Mouse (Mus musculus): ENCODE measurements around the gene Spp1. TPM values are rescaled to one million over a fixed set of nuclear protein-coding genes. Genes with fewer than 3 reads are reported as not detected.

The Spp1 gene
- total and polyA plus RNA-seq, 3 experiments, result 0.36 to 1.7 (median 0.39) TPM

DNA sequence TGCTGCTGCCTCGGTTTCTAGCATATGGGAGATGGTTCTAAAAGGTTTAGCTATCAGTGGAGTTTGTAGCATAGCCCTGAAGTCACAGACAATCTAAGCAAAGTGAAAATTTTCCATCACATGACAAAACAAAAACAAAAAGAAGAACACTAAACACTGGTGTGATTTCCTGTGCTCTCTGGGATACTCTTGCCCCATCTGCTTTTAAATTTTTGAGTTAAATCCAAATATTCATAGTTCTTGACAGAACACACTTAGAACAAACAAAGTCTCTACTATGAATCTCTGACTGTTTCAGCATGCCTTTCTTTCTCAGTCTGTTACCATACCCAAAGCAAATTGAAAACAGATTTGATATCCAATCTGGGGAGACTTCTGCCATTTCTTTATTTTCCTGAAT lies 36.9 kb upstream of the Spp1 start:
- 44% methylated on average over 1 of the region's 1 CpGs for WGBS
- no peak overlapping the region for H3K27ac ChIP-seq
- H3K9ac ChIP-seq (ENCODE audit: low read depth, low read length), result no peak overlapping the region
- DNase-seq, result no peak
- intact Hi-C loops (cut with DNase I), result no loop called here
- H3K4me1 ChIP-seq (ENCODE audit: control insufficient read depth, insufficient read depth, low read length), result no peaks in the 10 kb centered on the region
- no peak overlapping the region for H3K4me3 ChIP-seq
- H3K27me3 ChIP-seq (ENCODE audit: control insufficient read depth, insufficient read depth, low read length), result no peaks in the 10 kb centered on the region
- no peak for TF ChIP-seq POLR2A (IDR thresholded peaks at IDR 0.05; ENCODE audit: insufficient read depth, low read depth, low read length)
- no peaks in the 10 kb centered on the region for H3K79me2 ChIP-seq (replicated peaks; ENCODE audit: control insufficient read depth, insufficient read depth, low read length)
- H3K36me3 ChIP-seq (ENCODE audit: control insufficient read depth, insufficient read depth, low read length), result no peaks in the 10 kb centered on the region

DNA sequence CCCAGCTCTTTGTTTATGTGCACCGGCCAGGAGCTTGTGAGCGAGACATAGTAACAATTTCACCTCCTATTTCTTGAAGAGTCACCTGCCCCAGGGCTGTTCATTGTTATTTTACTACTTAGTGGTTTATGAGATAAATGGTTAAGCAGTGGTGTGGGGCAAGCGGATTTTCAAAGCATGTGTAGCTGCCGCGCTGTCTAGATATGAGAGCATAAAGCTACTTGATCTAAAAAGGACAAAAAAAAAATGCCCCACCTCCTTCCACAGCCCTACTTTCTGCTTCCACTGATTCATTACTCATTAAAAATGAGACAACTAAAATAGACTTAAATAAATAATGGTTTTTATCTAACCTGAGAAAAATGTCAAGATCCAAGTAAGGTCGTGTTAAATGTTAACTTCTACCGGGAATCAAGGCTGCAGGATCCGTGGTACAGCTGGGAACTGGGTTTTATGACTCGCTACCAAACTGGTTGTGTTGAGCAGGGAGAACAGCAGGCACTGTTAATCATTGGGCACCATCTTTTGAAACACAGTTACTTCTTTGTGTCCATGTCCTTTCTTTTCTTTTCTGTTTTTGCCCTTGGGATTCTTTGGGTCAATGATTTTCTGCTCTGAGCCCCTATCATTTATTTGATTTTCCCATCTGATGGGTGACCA lies 35.5 kb upstream of the Spp1 start:
- intact Hi-C loops (cut with DNase I), result no loop called here
- Histone ChIP-seq H3K36me3 (ENCODE audit: control insufficient read depth, insufficient read depth, low read length) (no peaks in the 10 kb centered on the region), H3K9ac (ENCODE audit: low read depth, low read length) (no peak overlapping the region), H3K27ac (no peak overlapping the region), H3K79me2 (replicated peaks; ENCODE audit: control insufficient read depth, insufficient read depth, low read length) (no peaks in the 10 kb centered on the region), H3K27me3 (ENCODE audit: control insufficient read depth, insufficient read depth, low read length) (no peaks in the 10 kb centered on the region), H3K4me1 (ENCODE audit: control insufficient read depth, insufficient read depth, low read length) (no peaks in the 10 kb centered on the region), H3K4me3 (no peak overlapping the region)
- WGBS, result 54% methylated on average over 9 of the region's 9 CpGs
- TF ChIP-seq CTCF (IDR thresholded peaks at IDR 0.05) (no peak), POLR2A (IDR thresholded peaks at IDR 0.05; ENCODE audit: insufficient read depth, low read depth, low read length) (no peak), EP300 (IDR thresholded peaks at IDR 0.05; ENCODE audit: insufficient read depth, low read depth, low read length) (no peak)
- DNase-seq, result no peak

DNA sequence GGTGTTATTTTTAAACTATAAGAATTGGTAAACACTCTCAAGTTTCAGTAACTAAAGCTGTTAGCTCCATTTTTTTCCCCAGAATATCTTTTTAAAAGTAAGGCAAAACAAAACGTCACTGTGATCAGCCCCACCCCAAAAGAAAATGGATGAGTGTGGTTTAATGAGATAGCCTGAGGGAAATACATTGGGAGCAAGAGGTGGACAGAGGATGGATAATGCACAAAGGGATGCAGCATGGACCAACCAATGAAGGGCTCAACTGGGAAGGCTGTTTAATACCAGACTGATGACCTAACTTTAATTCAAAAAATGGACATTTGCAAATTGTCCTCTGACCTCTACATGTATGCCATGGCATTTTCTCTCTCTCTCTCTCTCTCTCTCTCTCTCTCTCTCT lies 34.9 kb upstream of the Spp1 start:
- TF ChIP-seq POLR2A (IDR thresholded peaks at IDR 0.05; ENCODE audit: insufficient read depth, low read depth, low read length) (no peak), CTCF (IDR thresholded peaks at IDR 0.05) (no peak), EP300 (IDR thresholded peaks at IDR 0.05; ENCODE audit: insufficient read depth, low read depth, low read length) (no peak)
- no peaks in the 10 kb centered on the region for H3K27me3 ChIP-seq (ENCODE audit: control insufficient read depth, insufficient read depth, low read length)
- intact Hi-C loops (cut with DNase I), result no loop called here
- no peak overlapping the region for H3K9ac ChIP-seq (ENCODE audit: low read depth, low read length)
- no peaks in the 10 kb centered on the region for H3K79me2 ChIP-seq (replicated peaks; ENCODE audit: control insufficient read depth, insufficient read depth, low read length)
- DNase-seq, result no peak
- no peaks in the 10 kb centered on the region for H3K4me1 ChIP-seq (ENCODE audit: control insufficient read depth, insufficient read depth, low read length)
- H3K36me3 ChIP-seq (ENCODE audit: control insufficient read depth, insufficient read depth, low read length), result no peaks in the 10 kb centered on the region
- WGBS, result 54% methylated on average over 1 of the region's 1 CpGs
- no peak overlapping the region for H3K4me3 ChIP-seq
- H3K27ac ChIP-seq, result no peak overlapping the region

DNA sequence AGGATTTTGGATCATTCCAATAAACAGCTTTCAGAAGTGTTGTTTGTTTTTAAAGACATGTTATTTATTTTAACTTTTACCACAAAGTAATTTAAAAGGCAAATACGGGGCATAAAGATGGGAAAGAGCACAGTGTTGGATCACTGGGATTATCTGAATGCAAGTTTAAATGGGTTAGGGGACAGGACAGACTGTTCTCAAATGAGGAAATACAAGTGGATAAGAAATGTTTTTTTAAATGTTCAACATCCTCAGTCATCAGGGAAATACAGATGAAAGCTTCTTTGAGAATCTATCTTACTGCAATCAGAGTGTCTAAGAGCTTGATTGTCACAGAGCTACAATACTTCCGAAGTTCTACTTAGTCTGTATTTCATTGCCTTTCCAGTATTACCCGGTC lies 32.3 kb upstream of the Spp1 start:
- Histone ChIP-seq H3K79me2 (replicated peaks; ENCODE audit: control insufficient read depth, insufficient read depth, low read length) (no peaks in the 10 kb centered on the region), H3K27ac (no peak overlapping the region), H3K4me3 (no peak overlapping the region), H3K27me3 (ENCODE audit: control insufficient read depth, insufficient read depth, low read length) (no peaks in the 10 kb centered on the region), H3K36me3 (ENCODE audit: control insufficient read depth, insufficient read depth, low read length) (no peaks in the 10 kb centered on the region), H3K4me1 (ENCODE audit: control insufficient read depth, insufficient read depth, low read length) (no peaks in the 10 kb centered on the region), H3K9ac (ENCODE audit: low read depth, low read length) (no peak overlapping the region)
- no peak for DNase-seq
- TF ChIP-seq POLR2A (IDR thresholded peaks at IDR 0.05; ENCODE audit: insufficient read depth, low read depth, low read length) (no peak), EP300 (IDR thresholded peaks at IDR 0.05; ENCODE audit: insufficient read depth, low read depth, low read length) (no peak), CTCF (IDR thresholded peaks at IDR 0.05) (no peak)
- intact Hi-C loops (cut with DNase I), result no loop called here
- WGBS, result 49% methylated on average over 3 of the region's 3 CpGs

DNA sequence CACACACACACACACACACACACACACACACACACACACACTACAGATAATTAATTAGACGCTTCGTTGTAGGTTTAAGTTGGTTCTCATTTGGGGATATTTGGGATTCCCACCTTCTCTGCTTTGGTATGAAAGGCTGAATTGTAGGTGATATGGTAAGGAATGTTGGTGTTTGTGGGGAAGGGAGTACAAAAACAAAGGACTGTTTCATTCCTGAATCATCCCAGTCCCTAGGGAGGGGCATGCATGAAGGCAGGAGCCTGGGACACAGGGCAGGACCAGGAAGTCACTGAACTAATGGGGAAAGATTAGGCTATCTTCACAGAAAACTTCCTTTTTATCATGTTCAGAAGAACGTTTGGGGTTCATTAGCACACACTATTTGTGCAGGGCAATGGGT lies 31.6 kb upstream of the Spp1 start:
- intact Hi-C loops (cut with DNase I), result no loop called here
- no peaks in the 10 kb centered on the region for H3K4me1 ChIP-seq (ENCODE audit: control insufficient read depth, insufficient read depth, low read length)
- no peak overlapping the region for H3K27ac ChIP-seq
- no peak overlapping the region for H3K4me3 ChIP-seq
- DNase-seq, result no peak
- H3K27me3 ChIP-seq (ENCODE audit: control insufficient read depth, insufficient read depth, low read length), result no peaks in the 10 kb centered on the region
- no peak overlapping the region for H3K9ac ChIP-seq (ENCODE audit: low read depth, low read length)
- no peak for TF ChIP-seq CTCF (IDR thresholded peaks at IDR 0.05)
- TF ChIP-seq POLR2A (IDR thresholded peaks at IDR 0.05; ENCODE audit: insufficient read depth, low read depth, low read length), result no peak
- TF ChIP-seq EP300 (IDR thresholded peaks at IDR 0.05; ENCODE audit: insufficient read depth, low read depth, low read length), result no peak
- 63% methylated on average over 3 of the region's 3 CpGs for WGBS
- no peaks in the 10 kb centered on the region for H3K36me3 ChIP-seq (ENCODE audit: control insufficient read depth, insufficient read depth, low read length)
- H3K79me2 ChIP-seq (replicated peaks; ENCODE audit: control insufficient read depth, insufficient read depth, low read length), result no peaks in the 10 kb centered on the region

DNA sequence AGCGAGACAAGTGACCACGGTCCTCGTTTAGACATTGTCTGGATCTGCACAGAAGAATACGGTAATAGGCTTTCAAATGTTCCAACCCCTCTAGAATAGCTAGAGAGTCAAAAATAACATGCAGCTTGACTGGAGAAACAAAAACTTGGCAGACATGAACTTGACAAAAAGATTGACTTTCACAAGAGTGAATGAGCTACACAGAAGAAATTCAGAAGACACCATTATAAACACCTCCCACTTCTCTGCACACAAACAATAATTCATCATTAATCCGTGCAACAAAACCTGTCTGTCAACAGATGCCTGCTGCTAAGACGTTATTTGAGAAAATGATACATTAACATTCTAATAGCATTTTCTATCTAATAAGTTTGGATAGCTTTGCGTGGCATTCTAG lies 30.4 kb upstream of the Spp1 start:
- Histone ChIP-seq H3K4me3 (no peak overlapping the region), H3K27me3 (ENCODE audit: control insufficient read depth, insufficient read depth, low read length) (no peaks in the 10 kb centered on the region), H3K27ac (no peak overlapping the region), H3K79me2 (replicated peaks; ENCODE audit: control insufficient read depth, insufficient read depth, low read length) (no peaks in the 10 kb centered on the region), H3K36me3 (ENCODE audit: control insufficient read depth, insufficient read depth, low read length) (no peaks in the 10 kb centered on the region), H3K4me1 (ENCODE audit: control insufficient read depth, insufficient read depth, low read length) (no peaks in the 10 kb centered on the region), H3K9ac (ENCODE audit: low read depth, low read length) (no peak overlapping the region)
- WGBS, result 78% methylated on average over 7 of the region's 7 CpGs
- intact Hi-C loops (cut with DNase I), result no loop called here
- no peak for TF ChIP-seq EP300 (IDR thresholded peaks at IDR 0.05; ENCODE audit: insufficient read depth, low read depth, low read length)
- no peak for DNase-seq

All from heart, adult 2 months (tissue).